Mouse (Mus musculus): ENCODE measurements around the gene Cct3.
"Not testable (repeated sequence)": the region's sequence is repeated elsewhere in the genome, so short reads cannot be mapped to it uniquely, and the experiment has no call there.

Gene Cct3

DNA sequence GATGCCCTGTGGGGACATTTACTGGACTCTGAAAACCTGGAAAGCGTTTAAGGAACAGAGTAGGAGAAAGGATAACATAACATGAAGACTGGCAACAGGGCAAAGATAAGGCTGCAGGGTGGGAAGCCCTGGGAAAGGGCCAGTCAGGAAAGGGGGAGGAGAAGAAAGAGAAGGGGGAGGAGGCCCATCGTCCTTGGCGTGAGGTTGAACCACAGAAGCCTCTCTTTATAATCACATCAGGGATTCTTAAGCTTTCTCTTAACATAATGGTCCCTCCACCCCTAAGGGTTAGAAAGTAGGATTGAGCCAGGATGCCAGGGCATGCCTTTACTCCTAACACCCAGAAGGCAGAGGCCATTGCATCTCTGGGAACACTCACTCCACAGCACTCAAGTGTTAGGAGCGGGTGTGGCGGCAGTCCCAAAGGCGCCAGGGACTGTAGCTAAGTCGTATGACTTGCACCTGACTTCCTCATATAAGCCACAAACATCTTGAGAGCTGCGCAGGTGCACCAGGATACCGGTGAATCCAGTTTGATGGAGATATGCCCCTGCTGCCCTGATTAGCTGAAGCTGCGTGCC is 8.7 kb upstream of the Cct3 start:
- intact Hi-C loops (cut with DNase I): not testable (repeated sequence)

DNA sequence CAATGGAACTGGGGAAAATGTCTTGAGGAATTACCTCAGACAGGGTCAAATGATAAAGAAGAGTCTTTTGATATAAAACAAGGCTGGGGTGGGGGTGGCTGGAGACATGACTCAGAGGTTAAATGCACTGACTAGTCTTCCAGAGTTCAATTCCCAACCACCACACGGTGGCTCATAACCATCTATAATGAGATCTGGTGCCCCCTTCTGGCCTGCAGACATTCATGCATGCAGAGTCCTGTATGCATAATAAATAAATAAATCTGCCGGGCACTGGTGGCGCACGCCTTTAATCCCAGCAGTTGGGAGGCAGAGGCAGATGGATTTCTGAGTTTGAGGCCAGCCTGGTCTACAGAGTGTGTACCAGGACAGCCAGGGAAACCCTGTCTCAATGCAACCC is 4.9 kb upstream of the Cct3 start:
- intact Hi-C loops (cut with DNase I): no loop called here

DNA sequence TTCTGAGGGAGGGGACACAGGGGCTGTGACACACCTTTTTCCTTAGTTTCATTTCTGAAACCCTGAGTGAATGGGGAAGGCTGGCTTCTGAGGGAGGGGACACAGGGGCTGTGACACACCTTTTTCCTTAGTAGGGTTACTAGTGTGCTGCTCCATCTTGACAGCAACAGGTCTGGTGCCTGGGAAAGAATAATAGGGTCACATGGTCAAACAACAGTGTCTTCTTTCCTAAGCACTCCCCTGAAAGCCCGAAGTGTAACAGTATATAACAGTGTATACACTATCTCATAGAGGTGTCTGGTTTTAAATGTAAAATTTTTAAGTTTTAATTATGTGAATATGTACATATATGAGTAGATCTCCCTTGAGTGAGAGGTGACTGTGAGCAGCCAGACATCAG is 1.6 kb upstream of the Cct3 start:
- intact Hi-C loops (cut with DNase I): not testable (repeated sequence)

DNA sequence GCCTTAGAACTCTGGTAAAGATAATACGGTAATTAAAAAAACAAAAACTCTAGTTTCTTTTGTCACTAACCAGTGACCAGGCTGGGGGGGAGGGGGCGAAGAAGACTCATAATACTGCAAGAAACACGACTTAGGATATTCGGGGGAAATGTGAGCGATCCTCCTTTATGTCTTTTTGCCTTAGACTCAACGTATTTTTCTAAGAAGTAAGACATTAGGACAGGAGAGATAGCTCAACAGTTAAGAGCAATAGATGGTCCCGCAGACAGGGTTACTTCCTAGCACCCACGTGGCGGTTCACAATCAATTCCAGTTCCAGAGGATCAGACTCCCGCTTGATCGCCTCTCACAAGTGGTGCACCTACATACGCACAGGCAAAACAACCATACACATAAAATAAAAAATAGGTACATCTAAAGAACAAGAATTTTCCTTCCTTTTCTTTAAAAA is 781 bp upstream of the Cct3 start:
- intact Hi-C loops (cut with DNase I): no loop called here

DNA sequence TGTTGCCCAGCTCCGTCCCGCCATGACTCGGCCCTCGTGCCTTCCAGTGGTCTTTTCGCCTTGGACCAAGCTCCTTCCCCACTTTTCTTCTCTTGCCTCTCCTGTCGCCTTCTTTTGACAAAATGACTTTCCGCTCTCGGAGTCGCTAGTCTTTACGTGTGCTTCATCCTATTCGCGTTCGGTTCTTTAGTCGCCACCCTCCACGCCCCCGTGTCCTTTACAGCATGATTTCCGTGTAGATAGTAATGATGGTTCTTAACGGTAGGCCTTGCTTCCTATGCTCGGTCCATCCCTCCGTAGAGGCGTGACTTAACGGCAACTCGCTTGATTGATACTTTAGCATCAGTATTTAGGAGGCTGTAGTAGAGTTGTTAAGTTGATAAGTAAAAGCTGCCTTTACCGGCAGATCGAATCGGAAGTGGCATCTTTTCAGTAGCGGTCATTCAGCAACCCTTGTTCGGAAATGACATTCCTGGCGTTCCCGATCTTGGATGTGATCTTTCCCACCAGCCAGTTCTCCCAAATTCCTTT is 470 bp downstream of the Cct3 start:
- intact Hi-C loops (cut with DNase I): no loop called here

DNA sequence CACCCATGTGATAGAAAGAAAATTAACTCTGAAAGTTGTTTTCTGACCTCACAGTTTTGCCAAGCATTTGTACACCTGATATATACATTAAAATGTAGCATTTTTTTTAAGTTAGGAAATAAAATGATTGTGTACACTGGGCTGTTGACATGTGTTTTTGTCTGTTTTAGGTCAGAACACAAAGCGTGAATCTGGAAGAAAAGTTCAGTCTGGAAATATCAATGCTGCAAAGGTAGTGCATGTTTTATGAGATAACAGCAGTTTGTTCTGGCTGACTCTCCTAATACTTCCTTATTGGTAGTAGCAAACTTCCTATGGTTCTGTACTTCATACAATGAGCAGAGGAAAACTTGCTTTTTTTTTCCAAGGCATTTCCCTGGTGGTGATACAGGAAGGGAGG is 2.3 kb downstream of the Cct3 start:
- intact Hi-C loops (cut with DNase I): no loop called here

DNA sequence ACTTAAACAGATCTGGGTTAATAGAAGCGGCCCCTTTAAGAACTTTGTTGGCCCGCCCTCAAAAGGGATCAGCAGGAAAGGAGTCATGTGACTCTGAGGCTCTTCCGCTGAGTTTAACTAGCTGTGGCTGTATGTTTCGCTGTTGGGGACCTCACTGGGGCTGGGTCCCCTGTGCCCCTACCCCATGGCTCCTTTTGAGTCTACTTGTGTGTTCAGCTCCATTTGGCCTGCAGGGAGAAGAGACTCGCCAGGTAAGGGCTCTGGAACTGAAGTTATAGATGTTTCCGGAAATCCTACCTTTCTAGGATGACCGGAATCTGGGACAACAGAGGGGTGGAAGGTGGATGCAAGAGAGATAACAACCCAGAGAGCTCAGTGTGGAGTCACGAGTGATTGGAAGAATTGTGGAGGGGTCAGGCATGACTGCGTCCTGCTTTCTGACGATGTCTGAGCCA is 28.1 kb downstream of the Cct3 start, which contains the start of gene Glmp:
Gene Glmp, plus strand, starts transcription at position 73 of the 455 bp plus-strand sequence.
- intact Hi-C loops (cut with DNase I): no loop called here

DNA sequence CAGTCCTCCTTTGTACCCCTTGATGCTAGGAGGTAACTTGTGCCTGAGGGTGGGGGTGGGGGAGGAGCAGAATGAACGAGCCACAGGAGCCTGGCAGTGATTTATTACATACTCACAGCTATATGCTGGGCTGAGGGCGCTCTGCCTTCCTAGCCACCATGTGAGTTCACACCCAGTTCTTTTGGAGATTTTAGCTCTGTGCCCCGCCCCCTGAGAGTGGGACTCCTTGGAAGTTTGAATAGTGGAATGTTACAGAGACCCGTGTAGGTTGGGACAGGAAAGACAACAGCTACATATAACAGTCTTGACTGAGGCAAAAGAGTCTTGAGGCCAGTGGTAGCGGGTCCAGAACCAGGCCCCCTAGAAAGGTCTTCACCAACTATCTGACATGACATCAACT is 32.0 kb downstream of the Cct3 start:
- intact Hi-C loops (cut with DNase I): no loop called here

DNA sequence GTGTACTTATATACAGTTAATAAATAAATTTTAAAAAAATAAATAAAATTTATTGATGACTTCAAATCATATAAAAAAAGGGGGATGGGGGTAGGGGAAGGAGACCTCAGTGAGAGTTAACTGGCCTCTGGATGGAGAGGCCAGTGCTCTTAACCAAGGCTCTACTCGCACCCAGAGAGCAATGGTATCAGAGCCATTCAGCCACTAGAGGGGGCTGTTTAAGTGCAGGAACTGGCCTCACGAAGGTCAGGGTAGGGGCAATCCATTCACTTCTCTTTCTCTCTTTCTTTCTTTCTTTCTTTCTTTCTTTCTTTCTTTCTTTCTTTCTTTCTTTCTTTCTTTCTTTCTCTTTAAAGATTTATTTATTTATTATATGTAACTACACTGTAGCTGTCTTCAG is 34.4 kb downstream of the Cct3 start:
- intact Hi-C loops (cut with DNase I): no loop called here

DNA sequence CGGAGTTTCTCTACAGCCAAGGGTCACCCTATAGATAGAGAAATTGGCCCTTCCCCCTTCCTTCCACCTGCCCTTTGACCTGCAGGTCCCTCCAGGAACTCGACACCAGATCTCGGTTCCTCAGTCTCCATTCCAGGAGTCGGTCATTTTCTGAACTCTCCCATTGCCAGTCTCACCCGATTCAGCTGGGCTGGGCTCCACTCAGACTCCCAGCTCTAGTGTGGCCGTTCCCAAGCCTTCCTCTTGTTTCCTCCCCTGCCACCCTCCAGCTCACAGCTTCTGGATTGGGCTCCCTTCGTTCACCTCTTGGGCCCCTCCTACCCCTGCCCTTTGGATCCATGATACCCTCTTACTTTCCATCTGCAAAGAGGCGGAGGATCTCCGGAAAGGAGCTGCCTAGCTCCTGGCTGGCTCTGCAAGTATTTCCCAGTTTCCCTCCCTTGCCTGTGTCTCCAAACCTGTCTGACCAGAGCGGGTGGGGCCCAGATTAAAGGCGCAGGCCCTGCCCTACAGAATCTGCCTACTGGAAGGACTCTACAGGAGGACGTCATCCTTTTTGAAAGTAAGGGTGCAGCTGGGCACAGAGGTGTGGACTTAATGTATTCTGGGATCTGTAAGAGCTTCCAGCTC is 37.2 kb downstream of the Cct3 start:
- intact Hi-C loops (cut with DNase I): no loop called here

DNA sequence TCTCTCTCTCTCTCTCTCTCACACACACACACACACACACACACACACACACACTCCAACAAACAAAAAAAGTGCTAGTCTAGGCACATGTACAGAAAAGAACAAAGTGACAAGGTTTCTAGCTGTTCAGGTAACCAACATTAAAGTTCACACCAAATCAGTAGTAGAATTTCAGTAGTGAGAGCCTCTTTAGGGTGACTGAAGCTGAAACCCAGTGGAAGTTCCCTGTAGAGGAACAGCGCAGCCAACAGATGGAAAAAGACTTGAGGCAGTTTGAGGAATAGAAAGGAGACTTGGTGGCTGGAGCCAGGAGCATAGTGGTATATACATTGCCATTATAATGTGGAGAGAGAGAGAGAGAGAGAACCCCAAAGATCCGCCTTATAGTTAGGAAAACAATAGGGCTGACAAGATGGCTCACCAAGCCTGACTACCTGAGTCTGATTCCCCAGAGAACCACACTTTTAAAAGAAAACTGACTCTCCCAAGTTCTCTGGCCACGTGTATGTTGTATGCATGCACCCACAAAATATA is 38.1 kb downstream of the Cct3 start:
- intact Hi-C loops (cut with DNase I): no loop called here

DNA sequence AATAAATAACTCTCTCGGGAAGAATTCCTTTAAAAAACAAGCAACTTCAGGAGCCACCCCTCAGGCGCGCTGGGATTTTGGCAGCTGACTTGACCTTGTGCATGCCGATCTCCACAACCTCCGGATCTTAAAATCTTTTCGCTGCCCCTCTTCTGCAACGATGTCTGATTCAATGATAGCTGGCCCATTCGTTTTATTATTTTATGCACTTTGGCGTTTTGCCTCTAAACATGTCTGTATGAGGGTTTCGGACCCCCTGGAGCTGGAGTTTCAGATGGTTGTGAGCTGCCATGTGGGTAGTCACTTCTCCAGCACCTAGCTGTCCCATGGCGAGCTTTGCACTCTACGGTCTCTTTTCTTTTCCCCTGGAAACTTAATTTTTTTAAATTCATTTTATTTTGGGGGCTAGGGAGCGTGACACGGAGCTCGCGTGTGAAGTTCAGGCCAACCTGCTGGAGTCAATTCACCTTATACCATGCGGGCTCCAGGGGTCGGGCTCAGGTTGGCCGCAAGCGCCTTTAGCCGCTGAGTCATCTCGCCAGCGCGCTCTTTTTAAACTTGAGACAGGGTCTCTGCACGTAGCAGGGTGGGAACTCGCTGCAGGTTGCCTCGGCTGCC is 38.6 kb downstream of the Cct3 start:
- intact Hi-C loops (cut with DNase I): no loop called here

DNA sequence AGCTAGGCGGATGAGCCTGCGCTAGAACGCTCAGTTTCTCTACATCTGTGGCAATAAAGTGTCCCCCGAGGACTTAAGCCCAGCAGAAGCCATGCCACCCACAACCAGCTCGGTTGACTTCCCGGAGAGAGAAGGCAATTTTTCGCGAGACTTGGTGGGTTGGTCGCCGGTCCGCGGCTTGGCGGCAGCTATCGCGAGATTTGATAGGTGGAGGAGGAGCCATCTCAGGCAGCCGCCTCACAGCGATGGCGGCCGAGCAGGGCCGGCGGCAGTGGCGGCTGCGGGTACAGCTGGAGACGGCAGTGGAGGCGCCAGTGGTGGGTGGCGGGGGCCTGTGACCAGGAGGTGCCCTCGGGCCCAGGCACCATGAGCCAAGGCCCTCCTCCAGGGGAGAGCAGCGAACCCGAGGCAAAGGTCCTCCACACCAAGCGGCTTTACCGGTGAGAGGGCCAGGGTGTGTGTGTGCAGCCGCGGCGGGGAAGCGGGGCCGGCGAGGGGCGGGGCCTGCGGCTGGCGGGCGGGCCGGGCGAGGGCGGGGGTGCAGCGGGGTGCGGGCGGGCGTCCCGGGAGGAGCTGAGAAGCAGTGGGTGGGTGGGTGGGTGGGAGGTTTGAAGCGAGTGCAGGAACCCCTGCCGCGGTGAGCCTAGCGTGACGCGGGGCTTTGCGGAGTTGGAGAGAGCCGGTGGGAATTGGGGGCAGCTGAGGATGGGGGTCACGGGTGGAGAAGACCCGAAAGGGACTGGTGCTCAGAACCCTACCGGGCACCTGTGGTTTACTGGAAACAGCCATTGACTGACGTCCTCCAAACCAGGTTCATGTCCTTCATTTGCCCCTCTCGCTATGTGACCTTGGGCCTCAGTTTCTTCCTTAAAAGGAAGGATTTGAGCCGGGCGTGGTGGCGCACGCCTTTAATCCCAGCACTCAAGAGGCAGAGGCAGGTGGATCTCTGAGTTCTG is 39.4 kb downstream of the Cct3 start, which contains the start of the genes Tmem79 and Smg5:
Gene Tmem79, minus strand, starts transcription at position 91 of the 956 bp plus-strand sequence.
Gene Smg5, plus strand, starts transcription at position 203 of the 956 bp plus-strand sequence.
- intact Hi-C loops (cut with DNase I): no loop called here

DNA sequence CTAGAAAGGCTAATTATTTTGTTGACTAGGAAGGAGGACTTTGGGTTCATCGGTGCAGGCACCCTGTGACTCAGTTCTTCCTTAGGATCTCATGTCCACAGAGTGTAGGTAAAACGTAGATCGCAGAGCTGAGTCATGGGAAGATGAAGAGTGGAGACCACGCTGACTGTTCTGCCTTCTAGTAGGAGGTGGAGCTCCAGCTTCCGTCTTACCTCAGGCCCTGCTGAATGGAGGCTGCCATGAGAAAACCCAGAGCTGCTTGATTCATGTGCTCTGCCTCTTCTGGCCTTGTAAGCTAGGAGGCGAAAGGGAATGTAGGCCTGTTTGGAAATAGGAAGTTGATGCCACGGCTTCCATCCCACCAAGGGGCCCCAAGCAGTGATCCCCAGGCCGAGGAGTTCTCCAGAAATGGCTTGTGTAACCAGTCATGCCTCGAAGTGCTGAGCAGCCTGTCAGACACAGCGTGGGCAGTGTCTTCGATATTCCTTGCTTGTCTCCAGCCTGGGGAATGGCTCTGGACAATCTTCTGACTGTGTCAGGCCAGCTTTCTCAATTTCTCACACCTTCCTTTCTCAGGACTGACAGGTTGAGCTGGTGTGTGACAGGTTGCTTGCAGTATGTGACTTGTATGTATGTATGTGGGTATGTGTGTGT is 40.6 kb downstream of the Cct3 start:
- intact Hi-C loops (cut with DNase I): no loop called here

DNA sequence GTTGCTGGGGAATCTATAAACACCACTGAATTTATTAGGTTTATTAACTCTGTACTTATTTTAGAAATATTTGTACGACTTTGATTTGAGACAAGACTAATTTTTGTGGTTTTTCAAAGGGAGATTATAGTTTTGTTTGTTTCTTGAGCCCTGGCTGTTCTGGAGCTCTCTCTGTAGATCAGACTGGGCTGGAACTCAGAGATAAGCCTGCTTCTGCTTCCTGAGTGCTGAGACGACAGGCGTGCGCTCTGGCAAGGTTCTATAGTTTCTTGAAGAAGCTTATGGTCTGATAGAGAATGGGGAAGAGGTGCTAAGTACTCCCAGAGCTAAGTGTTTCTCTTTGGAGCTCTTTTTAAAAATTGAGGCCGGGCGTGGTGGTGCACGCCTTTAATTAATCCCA is 41.4 kb downstream of the Cct3 start:
- intact Hi-C loops (cut with DNase I): no loop called here

DNA sequence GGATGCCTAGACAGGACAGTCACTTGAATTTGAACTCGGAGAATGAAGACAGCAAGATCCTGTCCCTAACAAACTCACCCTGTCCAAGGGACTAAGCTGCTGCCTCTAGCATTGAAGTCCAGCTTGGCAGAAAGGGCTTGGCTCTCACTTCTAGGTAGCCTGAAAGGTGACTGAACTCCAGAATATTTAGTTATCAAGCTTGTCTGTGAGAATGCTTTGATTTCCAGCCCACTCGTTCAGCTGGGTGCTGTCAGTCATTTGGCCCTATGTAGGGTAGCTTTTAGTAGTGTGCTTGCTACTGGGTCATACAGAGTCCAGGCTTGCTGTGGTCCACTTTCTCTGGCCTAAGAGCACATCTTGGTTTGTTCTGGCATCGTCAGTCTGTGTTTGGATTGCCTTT is 42.1 kb downstream of the Cct3 start:
- intact Hi-C loops (cut with DNase I): no loop called here

DNA sequence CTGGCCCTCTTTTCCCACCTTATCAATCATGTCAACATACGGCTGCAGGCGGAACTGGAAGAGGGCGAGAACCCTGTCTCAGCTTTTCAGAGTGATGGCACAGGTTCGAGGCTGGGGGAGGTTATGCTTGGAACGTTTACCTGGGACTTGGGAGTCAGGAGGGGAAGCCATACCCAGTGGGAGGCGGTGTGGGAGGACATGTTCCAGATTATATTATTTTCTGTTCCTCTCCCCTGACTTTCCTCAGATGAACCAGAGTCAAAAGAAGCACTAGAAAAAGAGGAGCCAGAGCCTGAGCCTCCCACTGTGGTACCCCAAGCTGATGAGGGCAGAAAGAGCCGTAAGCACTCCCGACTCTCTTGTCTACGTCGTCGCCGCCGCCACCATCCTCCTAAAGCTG is 53.8 kb downstream of the Cct3 start:
- intact Hi-C loops (cut with DNase I): no loop called here

DNA sequence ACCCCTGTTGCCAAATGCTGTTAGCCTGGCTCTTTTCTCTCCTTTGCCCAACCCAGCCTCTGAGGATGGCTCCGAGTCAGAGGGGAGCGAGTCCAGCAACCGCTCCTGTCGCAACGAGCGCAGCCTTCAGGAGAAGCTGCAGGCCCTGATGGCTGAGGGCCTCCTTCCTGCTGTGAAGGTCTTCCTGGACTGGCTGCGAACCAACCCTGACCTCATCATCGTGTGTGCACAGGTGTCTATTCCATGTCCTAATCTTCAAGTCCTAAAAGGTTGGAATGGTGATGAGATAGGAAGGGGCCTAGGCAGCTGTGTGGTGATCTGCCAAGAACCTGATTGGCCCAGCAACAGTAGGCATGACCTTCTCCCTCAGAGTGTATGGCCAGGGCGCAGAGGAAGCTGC is 56.0 kb downstream of the Cct3 start:
- intact Hi-C loops (cut with DNase I): no loop called here

DNA sequence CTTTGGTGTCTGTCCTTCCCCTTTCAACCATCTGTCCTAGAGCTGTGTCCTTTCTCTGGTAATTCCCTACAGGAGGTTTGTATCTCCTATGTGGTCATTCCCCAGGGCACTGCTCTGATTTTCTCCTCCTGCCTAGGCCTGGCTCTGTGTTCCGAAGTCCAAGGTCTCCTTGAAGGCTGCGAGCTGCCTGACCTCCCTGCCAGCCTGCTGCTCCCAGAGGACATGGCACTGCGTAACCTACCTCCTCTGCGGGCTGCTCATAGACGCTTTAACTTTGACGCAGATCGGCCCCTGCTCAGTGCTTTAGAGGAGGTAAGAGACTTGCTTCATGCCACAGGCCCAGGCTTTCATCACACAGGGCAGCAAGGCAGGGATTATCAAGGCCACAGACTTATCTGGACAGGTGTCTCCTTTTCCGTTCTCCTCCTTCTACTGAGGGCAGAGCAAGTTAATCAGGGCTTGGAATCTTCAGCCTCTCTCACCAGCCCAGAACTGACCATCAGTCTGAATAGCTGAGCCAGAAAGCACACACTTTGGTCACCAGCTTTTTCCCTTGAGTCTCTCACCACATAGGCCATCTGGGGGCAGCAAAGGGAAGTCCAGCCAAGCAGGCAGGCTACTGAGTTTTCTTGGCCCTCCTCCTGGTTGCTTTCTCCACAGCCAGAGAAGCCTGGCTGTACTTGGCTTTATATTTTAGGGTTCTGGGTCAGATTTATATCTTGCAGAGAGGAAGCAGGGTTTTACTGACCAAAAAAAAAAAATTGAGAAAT is 57.7 kb downstream of the Cct3 start:
- intact Hi-C loops (cut with DNase I): no loop called here

DNA sequence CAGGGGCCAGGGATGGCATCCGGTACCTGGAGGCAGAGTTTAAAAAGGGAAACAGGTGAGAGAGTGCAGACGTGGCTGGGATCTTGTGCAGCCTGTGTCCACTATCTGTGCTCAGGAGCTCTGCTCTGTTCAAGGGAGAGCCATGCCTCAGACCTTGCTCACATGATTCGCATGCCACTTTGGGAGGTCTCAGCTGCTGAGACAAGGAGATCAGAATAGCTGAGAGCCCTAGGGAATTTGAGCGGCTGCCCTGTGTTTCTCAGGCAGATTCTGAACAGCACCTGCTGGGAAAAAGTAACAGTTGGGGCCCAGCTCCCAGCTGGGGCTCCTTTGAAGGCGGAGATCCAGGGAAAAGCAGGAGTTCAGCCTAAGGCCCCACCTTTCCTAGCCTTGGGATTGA is 62.7 kb downstream of the Cct3 start:
- intact Hi-C loops (cut with DNase I): no loop called here

Data from adrenal gland (tissue).